Mouse (Mus musculus) kidney, postnatal 10 days (tissue): ENCODE results near the gene Cavin1.

ENCODE experiments used
- DNase-seq: peaks from one replicate; pipeline ENCODE4 v3.0.0; 2021; ENCODE audit warnings: mixed read lengths

Gene Cavin1

DNA sequence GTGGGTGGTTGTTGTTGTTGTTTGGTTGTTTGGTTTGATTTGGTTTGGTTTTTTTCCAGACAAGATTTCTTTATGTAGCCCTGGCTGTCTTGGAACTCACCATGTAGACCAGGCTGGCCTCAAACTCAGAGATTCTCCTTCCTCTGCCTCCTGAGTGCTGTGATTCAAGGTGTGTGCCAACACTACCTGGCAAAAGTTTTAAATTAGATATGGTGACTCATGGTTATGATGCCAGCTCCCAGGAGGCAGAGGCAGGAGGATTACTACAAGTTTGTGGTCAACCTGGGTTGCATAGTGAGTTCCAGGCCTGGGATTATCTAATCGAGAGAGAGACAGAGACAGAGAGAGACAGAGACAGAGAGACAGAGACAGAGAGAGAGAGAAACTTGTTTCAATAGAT lies 9.8 kb upstream of the Cavin1 start:
- DNase-seq: no peak

GRCm38 (mm10) chr11:100979887-100980286 lies 9.2 kb upstream of the Cavin1 start:
- DNase-seq: peak; percentile 70

DNA sequence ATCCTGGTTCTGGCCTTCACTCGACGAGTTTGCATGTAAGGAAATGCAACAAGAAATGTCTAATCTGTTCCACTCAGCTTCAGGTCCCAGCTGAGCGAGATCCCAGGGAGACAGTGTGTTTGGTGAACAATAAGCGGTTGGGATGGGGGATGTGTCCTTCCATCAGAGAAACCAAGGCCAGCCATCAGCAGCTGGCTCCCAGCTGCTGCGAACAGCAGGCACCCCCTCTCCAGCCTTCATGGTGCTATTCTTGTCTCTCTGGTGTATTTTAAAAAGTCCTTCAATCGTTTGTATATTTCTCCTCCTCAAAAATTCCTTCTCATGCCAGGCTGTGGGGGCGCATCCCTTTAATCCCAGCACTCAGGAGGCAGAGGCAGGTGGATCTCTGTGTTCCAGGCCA lies 4.6 kb upstream of the Cavin1 start:
- peak; percentile 69 for DNase-seq

- DNase-seq: no peak
These were observed 3.8 kb upstream of the Cavin1 start for GRCm38 (mm10) chr11:100974381-100974970.

DNA sequence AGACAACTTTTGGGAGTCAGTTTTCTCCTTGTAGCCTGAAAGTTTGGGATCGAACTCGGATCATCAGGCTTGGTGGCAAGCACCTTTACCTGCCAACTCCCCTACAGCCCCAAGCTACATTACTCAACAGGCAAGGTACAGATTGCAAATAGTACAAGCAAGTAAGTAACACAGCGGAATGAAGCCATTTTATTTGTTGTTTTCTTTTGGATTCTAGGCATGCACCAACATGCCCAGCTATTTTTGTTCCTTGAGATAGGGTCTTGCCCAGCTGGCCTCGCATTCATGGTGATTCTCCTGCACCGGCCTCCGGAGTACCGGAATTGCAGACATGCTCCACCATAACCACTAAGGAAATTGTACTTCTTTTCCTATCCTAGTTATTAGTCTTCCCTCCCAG lies 2.6 kb upstream of the Cavin1 start:
- DNase-seq: no peak

- no peak for DNase-seq
These were observed 768 bp upstream of the Cavin1 start for GRCm38 (mm10) chr11:100971455-100971854.

GRCm38 (mm10) chr11:100969744-100970556 lies 737 bp downstream of the Cavin1 start:
- DNase-seq: peak; percentile 68

- DNase-seq: peak; percentile 55
These were observed 1.4 kb downstream of the Cavin1 start for GRCm38 (mm10) chr11:100969189-100969743.

DNA sequence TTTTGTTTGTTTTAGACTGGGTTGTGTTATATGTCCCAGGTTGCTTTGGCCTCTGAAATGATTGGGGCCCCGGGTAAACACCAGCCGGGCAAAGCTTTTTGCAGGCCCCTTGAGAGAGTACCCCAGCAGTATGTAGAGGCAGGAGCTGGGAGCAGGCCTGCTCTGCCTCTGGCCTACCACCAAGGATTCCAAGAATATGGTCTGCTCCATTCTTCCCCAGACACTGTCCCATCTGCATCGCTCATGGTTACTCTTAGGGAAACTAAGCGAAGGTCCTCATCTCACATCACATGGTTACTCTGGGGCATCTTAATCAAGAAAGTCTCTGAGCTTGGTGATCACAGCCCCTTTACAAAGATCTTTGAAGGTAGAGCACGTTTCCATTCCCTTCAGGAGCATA lies 2.2 kb downstream of the Cavin1 start:
- DNase-seq: no peak

DNA sequence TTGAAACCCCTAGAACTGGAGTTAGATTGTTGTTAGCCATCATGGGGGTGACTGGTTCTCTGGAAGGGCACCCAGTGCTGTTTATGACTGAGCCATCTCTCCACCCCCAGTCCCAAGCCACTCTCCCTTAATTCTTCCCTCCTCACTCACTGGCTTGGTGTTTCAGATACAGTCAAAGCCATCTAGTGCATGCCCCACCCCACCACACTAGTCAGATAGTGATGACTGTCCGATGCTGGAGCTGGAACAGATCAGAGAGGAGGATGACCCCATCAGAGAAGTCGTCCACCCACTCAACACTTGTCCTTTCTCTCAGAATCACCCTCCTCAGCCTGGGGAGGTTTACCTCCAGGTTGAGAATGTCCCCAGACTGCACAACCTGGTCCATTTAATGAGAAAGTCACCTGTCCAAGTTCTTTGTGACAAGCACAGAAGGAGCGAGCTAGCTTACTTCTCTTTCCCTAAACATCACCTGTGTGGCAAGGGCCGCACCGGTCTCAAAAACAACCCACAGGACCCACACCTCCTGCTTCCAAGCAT lies 2.7 kb downstream of the Cavin1 start:
- DNase-seq: no peak

- no peak for DNase-seq
These were observed 3.3 kb downstream of the Cavin1 start for GRCm38 (mm10) chr11:100967376-100967775.

DNA sequence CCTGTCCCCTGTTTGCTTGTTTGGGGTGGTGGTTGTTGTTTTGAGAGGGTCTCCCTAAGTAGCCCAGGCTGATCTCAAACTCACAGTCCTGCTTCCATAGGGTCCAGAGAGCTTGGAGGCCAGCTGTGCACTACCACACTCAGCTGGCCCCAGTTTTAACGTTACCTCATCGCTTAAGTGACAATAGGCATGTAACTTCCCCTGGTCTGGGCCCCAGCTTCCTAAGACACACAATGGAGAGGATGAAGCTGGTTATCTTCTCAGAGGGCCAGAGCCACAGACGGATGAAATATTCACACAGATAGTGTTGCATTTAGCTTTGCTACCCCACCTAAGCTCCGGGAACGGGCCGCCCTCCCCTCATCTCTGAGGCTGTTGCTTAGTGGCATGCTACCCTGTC lies 4.9 kb downstream of the Cavin1 start:
- DNase-seq: no peak

DNA sequence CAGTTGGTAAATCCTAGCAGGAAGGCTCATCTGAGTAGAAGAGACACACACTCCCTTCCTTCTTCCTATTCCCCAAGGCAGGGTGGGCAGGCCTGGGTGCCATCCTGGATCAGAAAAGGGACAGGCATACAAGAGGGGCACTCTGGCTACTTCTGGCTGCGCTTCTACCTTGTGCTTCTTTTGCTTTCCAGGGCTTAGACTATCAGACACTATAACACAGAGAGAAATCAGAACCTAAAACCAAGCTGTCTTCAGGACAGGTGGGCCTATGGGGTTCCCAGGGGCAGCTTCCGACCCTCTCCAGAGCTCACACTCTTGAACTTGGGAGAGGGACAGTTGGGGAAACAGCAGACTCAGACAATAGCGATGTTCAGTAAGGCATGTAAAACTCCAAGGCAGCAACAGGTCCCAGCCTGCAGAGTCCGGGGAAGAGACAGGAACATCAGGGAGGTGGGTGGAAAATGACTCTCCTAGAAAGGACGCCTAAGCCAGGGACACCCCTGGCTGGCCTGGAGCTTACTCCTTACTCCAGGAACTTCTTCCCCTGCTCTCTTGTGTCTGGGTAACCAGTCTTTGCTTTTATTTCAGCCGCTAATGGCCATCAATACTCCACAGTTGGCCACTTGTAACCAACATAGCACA lies 5.7 kb downstream of the Cavin1 start:
- no peak for DNase-seq

- DNase-seq: no peak
These were observed 6.5 kb downstream of the Cavin1 start for GRCm38 (mm10) chr11:100964180-100964579.

DNA sequence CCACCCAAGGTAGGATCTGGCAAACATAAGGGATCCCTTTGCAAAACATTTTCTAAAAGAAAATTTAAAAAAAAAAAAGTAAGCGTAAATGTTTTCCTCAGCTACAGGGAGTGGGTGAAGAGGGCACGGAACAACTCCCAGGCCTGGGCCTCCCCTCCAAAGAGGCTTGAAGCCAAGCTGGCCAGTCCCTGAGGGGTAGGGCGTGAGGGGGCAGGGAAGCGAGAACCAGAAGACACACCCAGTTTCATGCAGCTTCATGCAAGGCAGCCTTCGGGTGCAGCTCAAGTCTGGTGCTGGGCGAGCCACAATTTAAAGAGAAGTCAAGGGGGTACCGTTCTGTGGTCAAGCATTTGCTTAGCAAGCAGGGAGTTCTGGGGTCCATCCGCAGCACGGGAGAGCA lies 7.0 kb downstream of the Cavin1 start:
- no peak for DNase-seq

- DNase-seq: no peak
These were observed 8.2 kb downstream of the Cavin1 start for GRCm38 (mm10) chr11:100962371-100962911.

- peak; percentile 76 for DNase-seq
These were observed 10.1 kb downstream of the Cavin1 start for GRCm38 (mm10) chr11:100960540-100960939.

- no peak for DNase-seq
These were observed 10.9 kb downstream of the Cavin1 start for GRCm38 (mm10) chr11:100959826-100960225.

GRCm38 (mm10) chr11:100959464-100959810 lies 11.2 kb downstream of the Cavin1 start:
- DNase-seq: peak; percentile 85

DNA sequence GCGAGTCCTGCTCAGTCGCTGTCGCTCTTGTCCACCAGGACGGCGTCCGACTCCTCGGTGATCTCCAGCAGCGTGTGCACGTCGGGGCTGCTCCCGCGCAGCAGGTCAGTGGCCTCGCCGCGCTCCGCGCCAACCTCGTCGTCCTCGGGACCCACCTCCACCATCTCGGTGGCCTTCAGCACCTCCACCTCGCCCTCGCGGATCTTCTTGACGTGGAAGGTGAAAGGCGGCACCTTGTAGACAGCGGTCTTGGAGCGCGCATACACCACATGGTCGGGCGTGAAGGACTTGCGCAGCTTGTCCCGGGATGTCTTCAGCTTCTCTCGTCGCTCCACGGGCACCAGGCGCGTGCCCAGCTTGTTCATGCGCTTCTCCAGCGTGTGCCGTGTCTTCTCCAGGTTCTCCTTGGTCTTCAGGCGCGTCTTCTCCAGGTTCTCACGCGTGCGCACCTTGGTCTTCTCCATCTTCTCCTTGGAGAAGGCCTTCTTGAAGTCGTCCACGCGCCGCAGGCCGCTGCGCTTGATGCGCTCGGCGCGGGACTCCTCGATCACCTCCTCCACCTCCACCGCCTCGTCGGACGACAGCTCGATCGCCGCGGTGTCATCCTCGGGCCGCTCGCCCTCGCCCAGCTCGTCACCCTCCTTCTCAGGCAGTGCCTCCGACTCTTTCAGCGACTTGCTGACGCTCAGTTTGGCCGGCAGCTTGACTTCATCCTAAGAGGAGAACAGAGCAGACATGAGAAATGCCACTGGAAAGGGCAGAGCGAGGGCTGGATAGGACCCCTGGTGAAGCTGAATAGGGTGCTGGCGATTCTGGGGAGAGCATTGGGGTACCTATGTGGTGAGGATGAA lies 11.8 kb downstream of the Cavin1 start:
- peak; percentile 36 for DNase-seq

DNA sequence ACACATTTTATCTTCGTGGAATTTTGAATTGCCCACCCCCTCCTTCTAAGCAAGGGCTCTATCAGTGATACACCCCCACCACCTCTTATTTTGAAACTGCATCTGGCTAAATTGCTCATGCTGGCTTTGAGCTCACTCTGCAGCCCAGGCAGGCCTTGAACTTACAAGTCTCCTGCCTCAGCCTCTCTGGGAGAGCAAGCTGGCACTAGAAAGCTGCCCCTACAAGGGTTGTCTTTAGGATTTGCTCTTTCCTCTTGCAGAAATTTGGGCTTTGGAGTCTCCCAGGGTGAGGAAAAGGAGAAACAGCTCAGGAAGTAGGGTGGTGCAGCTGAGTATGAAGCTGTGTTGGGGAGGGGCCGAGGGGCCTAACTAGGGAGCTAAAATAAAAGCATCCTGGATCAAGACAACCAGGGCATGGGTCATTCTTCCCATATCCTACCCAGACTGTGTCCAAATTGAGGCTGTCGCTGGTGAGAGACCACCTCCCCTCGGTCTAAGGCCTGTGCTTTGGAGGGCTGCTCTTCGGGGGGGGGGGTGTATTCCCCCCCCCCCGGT lies 12.7 kb downstream of the Cavin1 start:
- DNase-seq: no peak

- peak; percentile 96 for DNase-seq
These were observed 13.4 kb downstream of the Cavin1 start for GRCm38 (mm10) chr11:100957244-100957643.
